Mouse (Mus musculus): ENCODE data around the gene Zfp445. TPM values are rescaled to one million over a fixed set of nuclear protein-coding genes. Genes with fewer than 3 reads are reported as not detected.
"Not testable (repeated sequence)": the region's sequence is repeated elsewhere in the genome, so short reads cannot be mapped to it uniquely, and the experiment has no call there.

Gene Zfp445
- polyA plus RNA-seq, 1 experiment from 2014 or later: 36.7 TPM

GRCm38 (mm10) chr9:122854526-122854925, 11.3 kb downstream of the Zfp445 start:
- Histone ChIP-seq H3K9ac (ENCODE audit: low read length) (no peak overlapping the region), H3K36me3 (ENCODE audit: control insufficient read depth, insufficient read depth, low read length) (peaks cover 96% of the 10 kb centered on the region), H3K4me3 (ENCODE audit: control insufficient read depth in 1 of 2, insufficient read depth in 1 of 2, low read depth in 1 of 2, low read length in 2 of 2) (no peak overlapping the region), H3K9me3 (ENCODE audit: control insufficient read depth, low read length) (peaks cover 27% of the 10 kb centered on the region), H3K27ac (replicated peaks in 1 of 2; ENCODE audit: control insufficient read depth in 1 of 2, insufficient read depth in 1 of 2, low read depth in 2 of 2, low read length in 2 of 2) (no peak overlapping the region), H3K4me2 (ENCODE audit: low read length) (no peak overlapping the region), H3K27me3 (ENCODE audit: control insufficient read depth, insufficient read depth, low read length) (no peaks in the 10 kb centered on the region), H3K4me1 (ENCODE audit: control insufficient read depth in 2 of 2, insufficient read depth in 2 of 2, low read length in 2 of 2) (no peaks in the 10 kb centered on the region)
- ATAC-seq (ENCODE audit: insufficient number of reproducible peaks, insufficient read depth, low FRiP score, low read depth): no peak
- 83% methylated on average over 7 of the region's 7 CpGs for WGBS

GRCm38 (mm10) chr9:122847811-122848311, 17.9 kb downstream of the Zfp445 start:
- not testable (repeated sequence) for H3K4me1 ChIP-seq (ENCODE audit: control insufficient read depth in 2 of 2, insufficient read depth in 2 of 2, low read length in 2 of 2); ATAC-seq (ENCODE audit: insufficient number of reproducible peaks, insufficient read depth, low FRiP score, low read depth); H3K9me3 ChIP-seq (ENCODE audit: control insufficient read depth, low read length); H3K4me2 ChIP-seq (ENCODE audit: low read length); H3K4me3 ChIP-seq (ENCODE audit: control insufficient read depth in 1 of 2, insufficient read depth in 1 of 2, low read depth in 1 of 2, low read length in 2 of 2); H3K9ac ChIP-seq (ENCODE audit: low read length); H3K27ac ChIP-seq (replicated peaks in 1 of 2; ENCODE audit: control insufficient read depth in 1 of 2, insufficient read depth in 1 of 2, low read depth in 2 of 2, low read length in 2 of 2); H3K27me3 ChIP-seq (ENCODE audit: control insufficient read depth, insufficient read depth, low read length)
- WGBS: 70% methylated on average over 6 of the region's 8 CpGs
- H3K36me3 ChIP-seq (ENCODE audit: control insufficient read depth, insufficient read depth, low read length): peaks cover 45% of the 10 kb centered on the region

- no peaks in the 10 kb centered on the region for H3K27me3 ChIP-seq (ENCODE audit: control insufficient read depth, insufficient read depth, low read length)
- H3K4me1 ChIP-seq (ENCODE audit: control insufficient read depth in 2 of 2, insufficient read depth in 2 of 2, low read length in 2 of 2): no peaks in the 10 kb centered on the region
- no peak overlapping the region; a peak in 1 of 4 replicates for H3K27ac ChIP-seq (replicated peaks in 1 of 2; ENCODE audit: control insufficient read depth in 1 of 2, insufficient read depth in 1 of 2, low read depth in 2 of 2, low read length in 2 of 2)
- H3K36me3 ChIP-seq (ENCODE audit: control insufficient read depth, insufficient read depth, low read length): peaks cover 28% of the 10 kb centered on the region
- H3K9ac ChIP-seq (ENCODE audit: low read length): no peak overlapping the region
- H3K4me3 ChIP-seq (ENCODE audit: control insufficient read depth in 1 of 2, insufficient read depth in 1 of 2, low read depth in 1 of 2, low read length in 2 of 2): no peak overlapping the region
- H3K9me3 ChIP-seq (ENCODE audit: control insufficient read depth, low read length): peaks cover 6% of the 10 kb centered on the region
- ATAC-seq (ENCODE audit: insufficient number of reproducible peaks, insufficient read depth, low FRiP score, low read depth): 0 out of 2 replicates have a peak, but pooled peaks have one; percentile 17
- no peak overlapping the region for H3K4me2 ChIP-seq (ENCODE audit: low read length)
These were observed 19.6 kb downstream of the Zfp445 start for GRCm38 (mm10) chr9:122846156-122846555.

- Histone ChIP-seq H3K27ac (replicated peaks in 1 of 2; ENCODE audit: control insufficient read depth in 1 of 2, insufficient read depth in 1 of 2, low read depth in 2 of 2, low read length in 2 of 2) (no peak overlapping the region), H3K4me1 (ENCODE audit: control insufficient read depth in 2 of 2, insufficient read depth in 2 of 2, low read length in 2 of 2) (no peaks in the 10 kb centered on the region), H3K4me2 (ENCODE audit: low read length) (no peak overlapping the region), H3K27me3 (ENCODE audit: control insufficient read depth, insufficient read depth, low read length) (no peaks in the 10 kb centered on the region), H3K4me3 (ENCODE audit: control insufficient read depth in 1 of 2, insufficient read depth in 1 of 2, low read depth in 1 of 2, low read length in 2 of 2) (no peak overlapping the region), H3K9me3 (ENCODE audit: control insufficient read depth, low read length) (peaks cover 6% of the 10 kb centered on the region), H3K36me3 (ENCODE audit: control insufficient read depth, insufficient read depth, low read length) (peaks cover 23% of the 10 kb centered on the region), H3K9ac (ENCODE audit: low read length) (no peak overlapping the region)
- ATAC-seq (ENCODE audit: insufficient number of reproducible peaks, insufficient read depth, low FRiP score, low read depth): no peak
- 72% methylated on average over 3 of the region's 3 CpGs for WGBS
These were observed 20.2 kb downstream of the Zfp445 start for GRCm38 (mm10) chr9:122845621-122846020.

- no peak within 1 kb of the TSS for H3K9ac ChIP-seq (ENCODE audit: low read length)
- peaks cover 6% of the 10 kb centered on the region for H3K36me3 ChIP-seq (ENCODE audit: control insufficient read depth, insufficient read depth, low read length)
- no peak within 1 kb of the TSS for H3K4me3 ChIP-seq (ENCODE audit: control insufficient read depth in 1 of 2, insufficient read depth in 1 of 2, low read depth in 1 of 2, low read length in 2 of 2)
- H3K4me2 ChIP-seq (ENCODE audit: low read length): no peak within 1 kb of the TSS
- no peak for ATAC-seq (ENCODE audit: insufficient number of reproducible peaks, insufficient read depth, low FRiP score, low read depth)
- no peak within 1 kb of the TSS for H3K27ac ChIP-seq (replicated peaks in 1 of 2; ENCODE audit: control insufficient read depth in 1 of 2, insufficient read depth in 1 of 2, low read depth in 2 of 2, low read length in 2 of 2)
- no peaks in the 10 kb centered on the region for H3K27me3 ChIP-seq (ENCODE audit: control insufficient read depth, insufficient read depth, low read length)
- no peaks in the 10 kb centered on the region for H3K4me1 ChIP-seq (ENCODE audit: control insufficient read depth in 2 of 2, insufficient read depth in 2 of 2, low read length in 2 of 2)
- 71% methylated on average over 3 of the region's 3 CpGs for WGBS
- peaks cover 6% of the 10 kb centered on the region for H3K9me3 ChIP-seq (ENCODE audit: control insufficient read depth, low read length)
These were observed 22.0 kb downstream of the Zfp445 start, which contains the start of gene Gm35549 for GRCm38 (mm10) chr9:122843760-122844159. Gene Gm35549, minus strand, starts transcription at chr9:122844035.

- peak overlapping the region; percentile 2; the same call in 1 of the 2 replicates for H3K9ac ChIP-seq (ENCODE audit: low read length)
- H3K27ac ChIP-seq (replicated peaks in 1 of 2; ENCODE audit: control insufficient read depth in 1 of 2, insufficient read depth in 1 of 2, low read depth in 2 of 2, low read length in 2 of 2): no peak overlapping the region
- H3K4me3 ChIP-seq (ENCODE audit: control insufficient read depth in 1 of 2, insufficient read depth in 1 of 2, low read depth in 1 of 2, low read length in 2 of 2): no peak overlapping the region
- no peaks in the 10 kb centered on the region for H3K27me3 ChIP-seq (ENCODE audit: control insufficient read depth, insufficient read depth, low read length)
- 19% methylated on average over 16 of the region's 16 CpGs for WGBS
- H3K4me2 ChIP-seq (ENCODE audit: low read length): peak overlapping the region; percentile 42
- H3K36me3 ChIP-seq (ENCODE audit: control insufficient read depth, insufficient read depth, low read length): peaks cover 12% of the 10 kb centered on the region
- H3K4me1 ChIP-seq (ENCODE audit: control insufficient read depth in 2 of 2, insufficient read depth in 2 of 2, low read length in 2 of 2): peaks cover 9 to 15% of the 10 kb centered on the region in 2 experiments
- ATAC-seq (ENCODE audit: insufficient number of reproducible peaks, insufficient read depth, low FRiP score, low read depth): no peak
- H3K9me3 ChIP-seq (ENCODE audit: control insufficient read depth, low read length): no peaks in the 10 kb centered on the region
These were observed 28.1 kb downstream of the Zfp445 start for GRCm38 (mm10) chr9:122837680-122838079.

- Histone ChIP-seq H3K9me3 (ENCODE audit: control insufficient read depth, low read length) (no peaks in the 10 kb centered on the region), H3K36me3 (ENCODE audit: control insufficient read depth, insufficient read depth, low read length) (peaks cover 12% of the 10 kb centered on the region), H3K27me3 (ENCODE audit: control insufficient read depth, insufficient read depth, low read length) (no peaks in the 10 kb centered on the region), H3K4me2 (ENCODE audit: low read length) (no peak overlapping the region), H3K9ac (ENCODE audit: low read length) (no peak overlapping the region), H3K27ac (replicated peaks in 1 of 2; ENCODE audit: control insufficient read depth in 1 of 2, insufficient read depth in 1 of 2, low read depth in 2 of 2, low read length in 2 of 2) (peak overlapping the region; percentile 23 to 31; a peak in 3 of 4 replicates), H3K4me3 (ENCODE audit: control insufficient read depth in 1 of 2, insufficient read depth in 1 of 2, low read depth in 1 of 2, low read length in 2 of 2) (no peak overlapping the region), H3K4me1 (ENCODE audit: control insufficient read depth in 2 of 2, insufficient read depth in 2 of 2, low read length in 2 of 2) (peaks cover 9 to 15% of the 10 kb centered on the region in 2 experiments)
- 82% methylated on average over 4 of the region's 4 CpGs for WGBS
- ATAC-seq (ENCODE audit: insufficient number of reproducible peaks, insufficient read depth, low FRiP score, low read depth): no peak
These were observed 28.6 kb downstream of the Zfp445 start for GRCm38 (mm10) chr9:122837216-122837615.

- Histone ChIP-seq H3K9me3 (ENCODE audit: control insufficient read depth, low read length) (no peaks in the 10 kb centered on the region), H3K4me2 (ENCODE audit: low read length) (no peak overlapping the region), H3K36me3 (ENCODE audit: control insufficient read depth, insufficient read depth, low read length) (peaks cover 12% of the 10 kb centered on the region), H3K4me1 (ENCODE audit: control insufficient read depth in 2 of 2, insufficient read depth in 2 of 2, low read length in 2 of 2) (peaks cover 9 to 15% of the 10 kb centered on the region in 2 experiments), H3K27me3 (ENCODE audit: control insufficient read depth, insufficient read depth, low read length) (no peaks in the 10 kb centered on the region), H3K27ac (replicated peaks in 1 of 2; ENCODE audit: control insufficient read depth in 1 of 2, insufficient read depth in 1 of 2, low read depth in 2 of 2, low read length in 2 of 2) (peak overlapping the region; percentile 23 to 31; a peak in 2 of 4 replicates), H3K4me3 (ENCODE audit: control insufficient read depth in 1 of 2, insufficient read depth in 1 of 2, low read depth in 1 of 2, low read length in 2 of 2) (no peak overlapping the region), H3K9ac (ENCODE audit: low read length) (no peak overlapping the region)
- no peak for ATAC-seq (ENCODE audit: insufficient number of reproducible peaks, insufficient read depth, low FRiP score, low read depth)
- WGBS: 44% methylated on average over 6 of the region's 6 CpGs
These were observed 29.0 kb downstream of the Zfp445 start for GRCm38 (mm10) chr9:122836790-122837189.

Measured in heart, embryonic 14.5 days (tissue).